Mouse (Mus musculus) kidney, postnatal 25 days (tissue): ENCODE results near the gene Ltbp2.

Source experiments
- DNase-seq, 2 experiments: peaks; one replicate each; pipeline ENCODE4 v3.0.0; 2021; ENCODE audit warnings: mixed read lengths in 2 of 2

Gene Ltbp2

GRCm38 (mm10) chr12:84875761-84876480 lies 411 bp downstream of the Ltbp2 start:
- DNase-seq, result no peak

DNA sequence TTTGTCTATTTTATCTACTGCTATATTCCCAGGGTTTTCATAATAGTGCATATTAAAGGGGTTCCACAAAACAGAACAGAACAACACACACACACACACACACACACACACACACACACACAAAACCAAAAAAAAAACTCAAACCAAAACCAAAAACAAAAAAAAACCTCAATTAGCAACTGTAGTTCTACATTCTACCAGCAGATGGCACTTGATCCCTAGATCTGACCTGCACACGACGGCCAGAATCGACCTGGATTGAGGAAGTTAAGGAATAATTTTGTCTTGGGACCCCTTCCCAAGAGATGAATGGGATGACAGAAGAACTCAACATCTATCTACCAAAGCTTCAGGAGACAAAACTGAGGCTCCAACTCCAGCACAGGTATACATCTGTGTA lies 2.9 kb downstream of the Ltbp2 start:
- DNase-seq, result no peak

DNA sequence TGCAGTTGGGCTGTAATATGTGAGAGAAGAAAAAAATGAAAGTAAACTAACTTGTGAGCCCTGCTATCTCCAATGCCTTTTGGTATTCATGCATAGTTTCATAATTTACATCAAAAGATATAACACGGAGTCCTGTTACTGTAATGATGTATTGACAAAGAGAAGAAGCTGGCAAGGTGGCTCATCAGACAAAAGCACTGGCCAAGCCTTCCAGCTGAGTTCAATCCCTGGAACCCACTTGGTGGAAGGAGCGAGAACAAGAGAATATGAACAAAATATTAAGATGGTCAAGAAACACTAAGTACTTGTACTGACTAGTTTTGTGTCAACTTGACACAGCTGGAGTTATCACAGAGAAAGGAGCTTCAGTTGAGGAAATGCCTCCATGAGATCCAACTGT lies 4.0 kb downstream of the Ltbp2 start:
- no peak for DNase-seq

DNA sequence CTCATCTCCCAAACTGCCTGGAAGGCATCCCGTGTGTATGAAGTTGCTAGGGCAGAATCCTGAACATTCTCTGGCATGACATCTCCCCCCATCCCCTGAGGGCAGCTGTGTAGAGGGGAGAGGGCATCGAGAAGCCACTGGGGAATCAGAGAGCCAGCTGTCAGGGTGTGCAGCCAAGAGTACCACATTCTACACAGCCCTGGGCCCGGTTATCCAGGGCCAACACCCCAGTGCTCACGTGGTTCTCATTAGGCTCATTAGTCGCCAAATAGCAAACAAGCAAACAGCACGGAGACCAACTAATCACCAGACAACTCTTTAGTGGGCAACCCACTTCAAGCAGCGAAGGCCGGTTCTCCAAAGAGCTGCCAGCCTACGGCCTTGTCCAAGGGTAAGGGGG lies 10.9 kb downstream of the Ltbp2 start:
- DNase-seq, result no peak

- no peak for DNase-seq
These were observed 11.5 kb downstream of the Ltbp2 start for GRCm38 (mm10) chr12:84864801-84865200.

DNA sequence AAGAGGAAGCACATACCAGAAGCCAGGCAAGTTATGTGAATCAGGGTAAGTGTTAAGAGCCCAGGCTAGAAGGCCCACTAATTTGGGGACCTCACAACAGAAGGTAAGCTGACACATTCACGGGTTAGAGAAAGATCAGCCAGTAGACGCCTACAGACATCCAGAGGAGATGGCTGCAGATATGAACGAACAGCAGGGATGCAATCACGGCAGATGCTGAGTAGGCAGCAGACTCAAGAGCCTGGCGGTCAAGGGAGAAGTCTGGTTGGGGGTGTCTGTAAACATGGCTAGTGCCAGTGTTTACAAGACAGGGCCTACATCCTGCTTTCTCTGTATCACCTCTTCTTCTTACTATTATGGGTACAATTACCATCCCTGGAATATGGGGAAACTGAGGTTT lies 13.1 kb downstream of the Ltbp2 start:
- DNase-seq, result no peak

DNA sequence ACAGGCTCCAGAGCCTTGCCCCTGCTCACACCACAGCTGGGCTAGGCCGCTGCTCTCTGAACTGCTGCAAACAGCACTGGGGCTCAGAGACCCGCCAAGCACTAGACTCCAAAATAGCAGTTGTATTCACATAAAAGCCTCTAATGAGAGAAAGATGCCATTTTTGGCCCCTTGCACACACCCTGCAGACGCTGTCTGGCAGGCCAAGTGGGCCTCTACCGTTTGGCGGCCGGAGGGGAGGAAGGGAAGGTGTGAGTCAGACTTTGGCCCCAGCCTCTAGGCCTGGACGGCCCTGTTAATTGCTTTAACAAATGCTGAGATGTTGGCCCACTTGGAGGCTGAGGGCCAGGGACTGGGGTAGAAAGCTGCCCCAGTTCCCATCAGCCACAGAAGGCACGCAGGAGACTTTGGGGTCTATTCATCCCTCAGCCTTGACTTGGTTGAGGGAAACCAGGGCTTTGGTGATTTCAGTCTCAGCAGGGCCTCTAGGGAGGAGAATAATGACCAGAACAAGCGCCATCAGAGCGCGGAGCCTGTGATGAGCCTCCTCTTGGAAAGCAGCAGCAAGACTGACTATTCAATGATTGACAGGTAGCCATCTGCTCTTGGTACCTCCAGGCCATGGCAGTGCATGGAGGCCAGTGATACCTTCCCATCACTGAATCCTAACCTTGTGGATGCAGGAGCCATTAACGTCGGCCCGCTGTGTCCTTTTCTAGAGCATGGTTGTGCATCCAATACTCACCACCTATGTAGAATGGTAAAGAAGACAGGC lies 14.0 kb downstream of the Ltbp2 start:
- DNase-seq, result no peak

GRCm38 (mm10) chr12:84858149-84859113 lies 17.9 kb downstream of the Ltbp2 start:
- no peak for DNase-seq

DNA sequence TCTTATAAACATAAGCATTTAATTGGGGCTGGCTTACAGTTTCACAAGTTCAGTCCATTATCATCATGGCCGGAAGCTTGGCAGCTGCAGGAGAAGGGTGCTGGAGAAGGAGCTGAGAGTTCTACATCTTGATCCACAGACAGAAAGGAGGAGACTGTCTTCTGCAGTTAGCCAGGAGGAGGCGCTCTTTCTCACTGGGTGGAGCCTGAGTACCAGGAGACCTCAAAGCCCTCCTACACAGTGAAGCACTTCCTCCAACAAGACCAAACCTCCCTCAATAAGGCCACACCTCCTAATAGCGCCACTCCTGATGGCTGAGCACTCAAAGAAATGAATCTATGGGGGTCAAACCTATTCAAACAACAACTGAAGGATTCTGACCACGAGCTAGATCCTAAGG lies 18.6 kb downstream of the Ltbp2 start:
- DNase-seq, result no peak

- DNase-seq, result no peak
These were observed 19.8 kb downstream of the Ltbp2 start for GRCm38 (mm10) chr12:84856532-84856931.

DNA sequence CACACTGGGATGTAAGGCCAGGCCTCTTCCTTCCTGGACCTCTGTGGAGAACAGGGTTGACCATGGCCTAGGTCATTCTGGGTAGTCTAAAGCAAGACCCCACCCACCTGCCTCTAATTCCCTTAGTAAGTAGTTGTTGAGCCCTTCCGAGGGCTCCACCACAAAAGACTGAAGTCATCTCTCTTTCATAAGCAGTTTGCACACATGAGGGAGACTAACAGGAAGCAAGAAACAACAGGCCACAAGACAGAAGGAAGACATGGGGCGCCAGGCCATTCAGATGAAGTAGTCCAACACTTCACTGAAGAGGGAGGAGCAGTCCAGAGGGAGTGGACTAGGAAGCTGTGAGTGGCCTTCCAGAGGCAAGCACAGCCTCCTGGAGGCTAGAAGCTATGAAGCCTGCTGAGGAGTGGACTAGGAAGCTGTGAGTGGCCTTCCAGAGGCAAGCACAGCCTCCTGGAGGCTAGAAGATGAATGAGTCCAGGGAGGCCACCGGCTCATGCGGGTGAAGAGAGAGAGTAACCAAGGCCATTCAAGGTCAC lies 21.2 kb downstream of the Ltbp2 start:
- DNase-seq, result no peak

DNA sequence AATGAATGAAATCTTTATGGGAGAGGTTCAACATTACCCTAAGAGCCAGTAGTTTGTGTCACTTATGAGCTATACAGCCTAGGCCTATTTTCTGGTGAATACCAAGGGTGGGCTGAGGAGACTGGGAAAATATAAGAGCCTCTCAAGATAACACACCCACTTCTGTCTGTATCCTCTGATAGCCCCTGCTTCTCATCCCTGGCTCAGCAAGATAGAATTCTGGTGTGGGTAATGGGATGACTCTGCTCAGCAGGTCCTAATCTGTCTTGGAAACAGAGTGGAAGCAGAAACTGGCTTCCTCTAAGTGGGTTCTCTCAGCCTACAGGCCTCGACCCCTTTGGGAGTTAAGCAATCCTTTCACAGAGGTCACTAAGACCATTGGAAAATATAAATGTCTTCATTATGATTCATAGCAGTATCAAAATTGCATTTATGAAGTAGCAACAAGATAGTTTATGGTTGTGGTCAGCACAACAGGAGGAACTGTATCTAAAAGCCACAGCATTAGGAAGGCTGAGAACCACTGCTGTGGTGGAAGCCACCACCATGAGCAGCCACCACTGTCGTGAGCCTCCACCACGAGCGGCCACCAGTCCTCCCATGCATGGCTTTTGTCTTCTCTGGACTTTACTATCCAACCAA lies 21.8 kb downstream of the Ltbp2 start:
- no peak for DNase-seq

DNA sequence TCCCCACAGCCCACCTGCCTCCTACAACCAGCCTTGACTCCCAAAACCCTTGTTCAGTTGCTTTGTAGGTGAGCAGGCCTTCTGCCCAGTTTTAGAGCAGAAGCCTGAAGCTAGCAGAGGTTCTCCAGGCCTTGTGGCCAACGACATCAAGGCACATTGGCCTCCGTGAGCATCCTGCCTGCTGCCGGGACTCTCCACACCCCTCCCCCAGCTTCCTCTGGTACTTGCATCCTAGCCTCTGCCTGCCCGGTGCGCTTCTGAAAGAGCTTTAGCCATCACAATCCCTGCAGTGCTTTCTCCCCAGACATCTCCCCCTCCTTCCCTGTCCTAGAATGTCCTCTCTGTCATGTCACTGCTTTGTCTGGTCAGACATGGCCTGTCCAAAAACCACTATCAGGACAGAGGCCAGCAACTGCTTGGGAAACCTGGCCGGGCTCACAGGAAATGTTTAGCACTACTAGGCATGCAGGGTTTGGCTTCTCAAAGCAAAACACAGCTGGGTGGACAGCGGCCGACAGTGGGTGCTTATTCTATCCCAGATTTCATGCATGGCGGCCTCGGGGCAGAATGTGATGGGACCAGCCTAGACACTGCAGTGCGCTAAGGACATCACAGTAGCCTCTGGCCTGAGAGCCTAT lies 24.8 kb downstream of the Ltbp2 start:
- DNase-seq, result no peak

DNA sequence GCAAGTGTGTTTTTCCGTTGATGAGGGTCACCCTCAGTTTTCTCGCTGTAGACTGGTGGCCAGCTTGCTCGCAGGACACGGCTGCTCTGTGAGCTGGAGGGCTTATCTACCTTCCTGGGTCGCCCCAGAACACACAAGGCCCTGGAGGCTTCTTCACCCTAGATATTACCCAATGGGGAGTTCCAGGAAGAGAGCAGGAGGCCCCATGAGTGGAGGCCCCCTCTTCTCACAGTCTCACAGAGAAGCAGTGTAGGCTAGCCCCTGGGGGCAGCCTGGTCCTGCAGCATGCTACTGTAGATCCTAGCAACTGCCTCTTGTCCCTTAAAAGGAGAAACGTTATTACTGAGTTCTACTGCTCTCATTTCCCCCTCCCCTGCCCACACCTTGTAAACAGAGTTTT lies 28.4 kb downstream of the Ltbp2 start:
- no peak for DNase-seq

- peak; percentile 6 to 58 for DNase-seq
These were observed 28.9 kb downstream of the Ltbp2 start for GRCm38 (mm10) chr12:84847480-84847879.

- DNase-seq, result peak in 1 of 2 experiments; percentile 8
These were observed 29.7 kb downstream of the Ltbp2 start for GRCm38 (mm10) chr12:84846594-84847014.

DNA sequence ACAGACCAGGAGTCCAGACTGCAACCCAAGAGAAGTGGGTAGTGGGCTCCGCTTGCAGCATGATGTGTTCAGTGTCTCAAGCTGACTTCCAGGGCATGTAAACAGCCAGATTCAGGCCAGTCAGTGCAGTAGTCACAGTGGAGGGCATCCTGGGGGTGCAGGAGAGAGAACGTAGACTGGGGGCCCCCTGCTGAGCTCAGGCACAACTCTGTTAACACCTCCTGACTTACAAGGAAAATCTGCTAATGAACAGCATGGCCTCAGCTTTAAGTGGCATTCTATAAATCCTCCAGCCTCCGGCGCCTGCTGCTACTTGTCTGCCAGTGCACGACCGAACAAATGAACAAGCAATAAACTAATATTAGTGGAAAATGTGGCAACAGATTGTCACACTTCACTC lies 33.6 kb downstream of the Ltbp2 start:
- no peak for DNase-seq

DNA sequence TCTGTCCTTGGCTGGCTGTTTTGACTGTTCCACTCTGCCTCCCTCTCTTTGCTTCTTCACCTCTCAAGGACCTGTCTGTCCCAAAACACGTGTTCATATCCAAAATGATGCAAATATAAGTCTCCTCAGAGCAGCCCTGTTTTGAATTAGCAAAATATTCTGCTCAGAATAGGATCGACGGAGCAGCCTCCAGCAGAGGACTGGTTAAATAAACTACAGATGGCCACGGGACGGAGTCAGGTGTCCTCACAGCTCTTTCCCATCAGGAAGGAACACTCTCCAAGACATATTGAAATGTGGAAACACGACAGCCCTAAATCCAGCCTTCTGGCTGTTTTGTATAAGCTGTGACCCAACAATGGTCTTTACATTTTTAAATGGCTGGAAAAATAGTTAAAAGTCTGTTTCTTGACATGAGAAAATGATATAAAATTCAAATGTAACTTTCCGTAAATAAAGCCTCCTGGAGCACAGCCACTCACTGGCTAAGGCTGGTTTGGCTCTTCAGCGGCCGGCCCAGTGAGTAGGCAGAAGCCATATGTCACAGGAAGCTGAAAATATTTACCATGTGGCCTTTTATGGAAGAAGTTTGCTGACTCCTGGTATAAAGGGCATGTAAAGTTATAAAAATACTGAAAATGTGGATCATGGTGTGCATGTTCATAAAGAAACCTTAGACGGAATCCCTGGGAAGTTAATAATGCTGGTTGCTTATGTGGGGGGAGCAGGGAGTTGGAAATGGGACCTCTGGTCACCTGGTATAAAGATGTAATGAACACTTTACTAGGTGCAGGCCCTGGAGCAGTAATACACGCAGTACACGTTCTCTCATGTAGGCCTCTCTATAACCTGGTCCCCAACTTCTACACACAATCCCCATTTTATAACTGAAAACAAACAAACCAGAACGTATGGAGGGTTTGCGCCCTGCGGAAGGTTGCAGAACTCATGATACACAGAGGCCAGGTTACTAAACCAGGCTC lies 34.9 kb downstream of the Ltbp2 start:
- no peak for DNase-seq

GRCm38 (mm10) chr12:84840734-84841133 lies 35.6 kb downstream of the Ltbp2 start:
- peak in 1 of 2 experiments; percentile 23 for DNase-seq

DNA sequence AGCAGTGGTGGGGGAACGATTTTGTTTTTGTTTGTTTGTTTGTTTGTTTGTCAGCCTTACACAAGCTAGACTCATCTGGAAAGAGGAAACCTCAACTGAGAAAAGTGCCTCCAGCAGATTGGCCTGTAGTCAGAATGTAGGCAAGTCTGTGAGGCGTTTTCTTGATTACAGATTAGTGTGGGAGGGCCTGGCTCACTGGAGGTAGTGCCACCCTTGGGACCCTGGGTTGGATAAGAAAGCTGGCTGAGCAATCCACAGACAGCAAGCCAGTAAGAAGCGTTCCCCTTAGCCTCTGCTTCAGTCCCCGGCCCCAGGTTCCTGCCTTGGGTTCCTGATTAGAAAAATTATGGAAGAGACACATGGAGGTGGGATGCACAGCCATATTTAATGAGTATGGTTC lies 36.4 kb downstream of the Ltbp2 start:
- DNase-seq, result peak in 1 of 2 experiments; percentile 25

DNA sequence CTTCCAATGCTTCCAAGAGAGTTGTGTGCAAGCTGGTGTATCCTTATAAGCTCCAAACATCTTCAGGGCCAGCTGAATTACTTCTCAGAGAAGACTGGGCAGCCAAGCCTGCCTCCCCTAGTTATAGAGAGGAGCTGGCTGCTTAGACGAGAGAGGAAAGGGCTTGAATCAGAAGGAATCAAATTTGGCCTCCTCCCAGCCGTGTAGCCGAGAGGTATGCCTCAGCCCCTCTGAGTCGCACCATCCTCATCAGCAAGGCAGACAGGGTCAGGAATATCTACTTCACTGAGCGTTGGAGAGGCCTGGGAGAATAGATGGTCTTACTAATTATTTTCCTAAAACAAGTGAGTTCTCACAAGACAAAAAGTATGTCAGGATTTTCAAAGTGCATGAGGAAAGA lies 40.7 kb downstream of the Ltbp2 start:
- no peak for DNase-seq
